Mouse (Mus musculus) pancreas, adult 10 weeks (tissue): ENCODE results near the gene Fmo9. TPM values are rescaled to one million over a fixed set of nuclear protein-coding genes. Genes with fewer than 3 reads are reported as not detected.

ENCODE experiments used
- polyA plus RNA-seq: library from polyadenylated mRNA; stranded (reverse); fragments of 350-450 nt; fragmentation: Illumina TruSeq; extraction: RNeasy Lipid Tissue Mini Kit (QIAGEN cat#74804); gene quantifications from one replicate; pipeline ENCODE4 v1.2.3, GENCODE M21; 2015; ENCODE audit warnings: low read depth, low replicate concordance; ENCODE audit not compliant: insufficient read depth

Fmo9 gene
- polyA plus RNA-seq = not detected

DNA sequence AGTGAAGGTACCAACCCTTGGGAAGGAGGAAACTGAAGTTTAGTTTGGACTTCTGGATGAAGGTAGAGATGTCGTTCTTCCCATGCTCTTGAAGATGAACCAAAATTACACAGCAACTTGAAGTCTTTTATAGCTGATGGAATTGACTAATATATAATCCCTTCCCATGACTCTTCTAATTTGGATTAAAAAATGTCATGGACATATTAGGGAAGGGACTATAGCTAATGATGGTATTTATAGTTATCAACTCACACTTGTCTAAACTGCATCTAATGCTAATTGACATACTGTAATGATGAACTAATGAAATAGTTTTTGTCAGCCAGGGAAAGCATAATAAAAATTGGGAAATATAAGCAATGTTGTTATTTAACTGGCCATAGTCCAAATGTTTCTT, at the start of gene Fmo9:
Gene Fmo9 (minus strand): TSS at position 101 of the 400 bp plus-strand sequence.

DNA sequence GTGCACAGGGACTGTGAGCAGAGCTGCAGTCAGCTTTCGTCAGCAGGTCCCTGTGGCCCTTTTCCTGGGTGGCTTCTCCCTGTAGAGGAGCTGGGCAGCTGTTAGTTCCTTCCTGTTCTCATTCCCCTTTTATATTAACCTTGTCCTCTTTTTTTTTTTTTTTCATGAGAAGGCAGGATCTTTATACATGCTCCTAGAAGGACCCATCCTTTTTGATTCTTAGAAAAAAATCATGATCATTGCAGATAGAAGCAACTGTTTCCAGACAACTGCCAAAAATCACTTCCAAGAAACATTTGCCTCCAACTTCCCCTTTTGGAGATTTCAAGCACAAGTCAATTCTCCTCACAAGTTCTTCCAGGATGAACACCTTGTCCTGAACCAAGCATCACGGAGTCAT, 34.1 kb downstream of the Fmo9 start, which contains the start of gene Gm4847:
Gene Gm4847 (minus strand): TSS at position 101 of the 400 bp plus-strand sequence.

Other genes starting within 250 kb of the Fmo9 start
- gene Gm4846, start 184.3 kb downstream of the Fmo9 start, polyA plus RNA-seq = not detected
- gene Gm4847, start 34.2 kb downstream of the Fmo9 start, polyA plus RNA-seq = not detected